28 mouse cellular contexts compared by ENCODE assay signal in the genomic region with DNA sequence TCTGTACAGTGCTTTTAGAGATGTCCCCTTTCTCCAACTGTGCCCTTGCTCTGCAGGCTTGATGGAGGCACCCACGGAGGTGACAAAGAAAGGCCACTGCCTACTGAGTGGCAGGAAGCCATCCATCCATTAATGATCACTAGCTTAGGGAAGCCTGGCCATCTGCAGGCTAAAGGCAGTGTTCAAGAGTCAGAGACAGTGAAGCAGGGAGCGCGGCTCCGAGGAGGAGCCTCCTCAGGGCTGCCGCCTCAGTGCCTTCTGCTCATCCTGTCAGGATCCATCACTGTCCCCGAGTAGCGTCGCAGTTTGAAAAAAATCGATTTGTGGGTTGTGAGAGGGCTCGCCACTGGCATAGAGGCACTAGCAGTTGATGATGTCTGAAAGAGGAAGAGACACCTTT. TPM values are rescaled to one million over a fixed set of nuclear protein-coding genes. Genes with fewer than 3 reads are reported as not detected.
DNase-seq lines count a peak whose midpoint lies in the region; ATAC-seq lines count a peak whose summit lies in the region.
"Had no signal": no experiment of that assay in that cellular context is flagged by ENCODE, and none has a peak within 500 bp of the region (broad histone marks: within the 10 kb centered on the region; RNA-seq: fewer than 3 reads in every experiment).

No protein-coding gene starts in this region.

- no peak overlapping the region for H3K4me2 ChIP-seq in hindbrain, embryonic 16.5 days (ENCODE audit: low read length)
- no peak overlapping the region for H3K4me2 ChIP-seq in hindbrain, embryonic 14.5 days (replicated peaks)
- H3K4me2 ChIP-seq: forebrain, embryonic 15.5 days; heart, embryonic 11.5 days; hindbrain, embryonic 15.5 days had no signal

- intact Hi-C loops in heart, postnatal 36 days (cut with DNase I) = no loop called here

- H3K9ac ChIP-seq in hindbrain, embryonic 16.5 days (ENCODE audit: low read depth, low read length) = no peak overlapping the region
- H3K9ac ChIP-seq in hindbrain, embryonic 14.5 days = no peak overlapping the region
- H3K9ac ChIP-seq: forebrain, embryonic 15.5 days; hindbrain, embryonic 15.5 days had no signal

- ATAC-seq in hindbrain, embryonic 16.5 days = 0 out of 2 replicates have a peak, but pooled peaks have one; percentile 21
- ATAC-seq in hindbrain, embryonic 14.5 days (ENCODE audit: low FRiP score) = no peak
- ATAC-seq: CD4-positive, CD25-positive, alpha-beta regulatory T cell, adult 4 months; forebrain, embryonic 15.5 days; inflammation-experienced regulatory T-cells, adult 6 months; intestine, embryonic 16.5 days had no signal

- no peak overlapping the region for H3K27ac ChIP-seq in hindbrain, embryonic 16.5 days (ENCODE audit: low read depth, low read length)
- no peak overlapping the region for H3K27ac ChIP-seq in hindbrain, embryonic 14.5 days
- H3K27ac ChIP-seq: forebrain, embryonic 15.5 days; heart, adult 2 months; hindbrain, embryonic 15.5 days had no signal

- H3K4me1 ChIP-seq in hindbrain, embryonic 16.5 days (ENCODE audit: control insufficient read depth, insufficient read depth, low read depth, low read length) = no peaks in the 10 kb centered on the region
- no peaks in the 10 kb centered on the region for H3K4me1 ChIP-seq in hindbrain, embryonic 14.5 days (replicated peaks; ENCODE audit: control insufficient read depth, insufficient read depth, low read length)
- H3K4me1 ChIP-seq: forebrain, embryonic 15.5 days; hindbrain, embryonic 15.5 days had no signal

- H3K4me3 ChIP-seq in hindbrain, embryonic 16.5 days (ENCODE audit: low read length) = no peak overlapping the region
- no peak overlapping the region for H3K4me3 ChIP-seq in hindbrain, embryonic 14.5 days (replicated peaks; ENCODE audit: low read length)
- H3K4me3 ChIP-seq: forebrain, embryonic 15.5 days; heart, adult 2 months; hindbrain, embryonic 15.5 days had no signal

- H3K27me3 ChIP-seq in hindbrain, embryonic 16.5 days (replicated peaks; ENCODE audit: control insufficient read depth, insufficient read depth, low read length) = no peaks in the 10 kb centered on the region
- no peaks in the 10 kb centered on the region for H3K27me3 ChIP-seq in hindbrain, embryonic 14.5 days (ENCODE audit: control insufficient read depth, insufficient read depth, low read length)
- H3K27me3 ChIP-seq: forebrain, embryonic 15.5 days; hindbrain, embryonic 15.5 days had no signal

- DNase-seq in heart, adult 11 months = peak; percentile 84
- DNase-seq in heart, postnatal 36 days = no peak
- no peak for DNase-seq in hindbrain, embryonic 14.5 days (ENCODE audit: low spot score)
- DNase-seq in retina, embryonic 14.5 days (ENCODE audit: low spot score) = peak; percentile 74
- peak; percentile 81 for DNase-seq in retina, postnatal 1 day
- DNase-seq: adrenal gland, adult 2 months; adrenal gland, postnatal 14 days; cerebellum, adult 11-12 months; cerebellum, adult 8-10 months; cerebellum, postnatal 14 days; gastrocnemius, postnatal 25 days; heart, adult 2 months; heart, postnatal 4 days; kidney, adult 18-20 months had no signal

- no peaks in the 10 kb centered on the region for H3K9me3 ChIP-seq in hindbrain, embryonic 16.5 days (ENCODE audit: control insufficient read depth, low read length)
- H3K9me3 ChIP-seq in hindbrain, embryonic 14.5 days (ENCODE audit: control insufficient read depth, low read length) = no peaks in the 10 kb centered on the region
- H3K9me3 ChIP-seq: forebrain, embryonic 15.5 days; hindbrain, embryonic 15.5 days had no signal

- 85% methylated on average over 10 of the region's 10 CpGs for WGBS in hindbrain, embryonic 16.5 days
- WGBS in hindbrain, embryonic 14.5 days = 89% methylated on average over 10 of the region's 10 CpGs

- peaks cover 24% of the 10 kb centered on the region for H3K36me3 ChIP-seq in hindbrain, embryonic 16.5 days (ENCODE audit: control insufficient read depth, insufficient read depth, low read length)
- H3K36me3 ChIP-seq in hindbrain, embryonic 14.5 days (replicated peaks; ENCODE audit: control insufficient read depth, insufficient read depth) = peaks cover 82% of the 10 kb centered on the region

RNA-seq across cellular contexts. Expression of a gene that starts 24.2 kb away (rescaled TPM):
- total RNA-seq in heart, postnatal 36 days (2021) = 1 to 10 TPM; 1.9 to 2.1 TPM
- polyA plus RNA-seq in hindbrain, embryonic 16.5 days (2015; fragmentation: Nextera tagmentation; extraction: Ambion mirVana) = 0.35 and 0.38 TPM in 2 replicates
- 0.09 and 0.26 TPM in 2 replicates for polyA plus RNA-seq in hindbrain, embryonic 14.5 days (2014; fragmentation: Nextera tagmentation; extraction: Ambion mirVana)
- polyA plus RNA-seq: CD4-positive, CD25-positive, alpha-beta regulatory T cell, adult 4 months; embryonic facial prominence, embryonic 11.5 days; forebrain, embryonic 11.5 days; inflammation-experienced regulatory T-cells, adult 6 months had no signal

RNA-seq across cellular contexts. Expression of a gene that starts 39.6 kb away (rescaled TPM):
- not detected for total RNA-seq in heart, postnatal 36 days (2021)
- polyA plus RNA-seq in hindbrain, embryonic 16.5 days (2015; fragmentation: Nextera tagmentation; extraction: Ambion mirVana) = not detected in 2 replicates
- polyA plus RNA-seq in hindbrain, embryonic 14.5 days (2014; fragmentation: Nextera tagmentation; extraction: Ambion mirVana) = not detected in 2 replicates
- total RNA-seq: adrenal gland, adult 2 months; adrenal gland, postnatal 14 days; gastrocnemius, adult 8-10 months; gastrocnemius, postnatal 25 days; heart, adult 2 months; heart, postnatal 4 days; MEL had no signal
- polyA plus RNA-seq: adrenal gland, adult 2 months; C2C12; CD4-positive, CD25-positive, alpha-beta regulatory T cell, adult 4 months; embryonic facial prominence, embryonic 11.5 days; forebrain, embryonic 11.5 days; forebrain, embryonic 15.5 days; heart, adult 2 months; heart, embryonic 11.5 days; heart, embryonic 14.5 days; heart, postnatal 0 days; hindbrain, embryonic 15.5 days; inflammation-experienced regulatory T-cells, adult 6 months; intestine, embryonic 16.5 days had no signal

Comparison
In these comparisons a context has a peak if more than half of its experiments do, and no peak if none do; other contexts are left out.
1. DNase-seq: peak in heart, adult 11 months (single experiment), retina, embryonic 14.5 days (single experiment) and retina, postnatal 1 day (single experiment); none in heart, postnatal 36 days (0 of 2) and hindbrain, embryonic 14.5 days (single experiment).